Mouse (Mus musculus) embryonic facial prominence, embryonic 11.5 days (tissue): Measurements from ENCODE around the gene Ccnq. TPM values are rescaled to one million over a fixed set of nuclear protein-coding genes. Genes with fewer than 3 reads are reported as not detected.

Experiments used
- ATAC-seq: fragments of 200-750 bp; cut with Nextera tagmentation; replicated peaks from 2 replicates; pipeline ENCODE4 v1.8.0; 2017; ENCODE audit warnings: low read depth; ENCODE audit not compliant: insufficient number of reproducible peaks, low FRiP score, low TSS enrichment
- DNase-seq: peaks from one replicate; pipeline ENCODE4 v3.0.0-alpha.2; 2015; ENCODE audit warnings: low spot score
- H3K27ac ChIP-seq: fragments of 300-500 bp; sonication (generic); replicated peaks from 2 replicates; pipeline ENCODE4 v1.5.1; 2014; ENCODE audit warnings: mild to moderate bottlenecking, low read depth, low read length, control low read depth
- H3K27me3 ChIP-seq: fragments of 300-500 bp; sonication (generic); 2 replicates; pipeline ENCODE4 v1.6.1; 2014; ENCODE audit warnings: mild to moderate bottlenecking, low read length, moderate library complexity, mixed read lengths; ENCODE audit not compliant: control insufficient read depth, insufficient read depth
- H3K36me3 ChIP-seq: fragments of 300-500 bp; sonication (generic); replicated peaks from 2 replicates; pipeline ENCODE4 v1.6.1; 2014; ENCODE audit warnings: low read depth, mild to moderate bottlenecking, low read length, moderate library complexity, mixed read lengths; ENCODE audit not compliant: control insufficient read depth, insufficient read depth
- H3K4me1 ChIP-seq: fragments of 300-500 bp; sonication (generic); 2 replicates; pipeline ENCODE4 v1.6.1; 2014; ENCODE audit warnings: low read length, mixed read lengths; ENCODE audit not compliant: control insufficient read depth, insufficient read depth
- H3K4me2 ChIP-seq: fragments of 300-500 bp; sonication (generic); 2 replicates; pipeline ENCODE4 v1.6.1; 2014; ENCODE audit warnings: low read depth, mild to moderate bottlenecking, control low read depth, low read length, moderate library complexity
- H3K4me3 ChIP-seq: fragments of 300-500 bp; sonication (generic); 2 replicates; pipeline ENCODE4 v1.5.1; 2014; ENCODE audit warnings: low read depth, low read length, control low read depth
- H3K9ac ChIP-seq: fragments of 300-500 bp; sonication (generic); replicated peaks from 2 replicates; pipeline ENCODE4 v1.6.1; 2014; ENCODE audit warnings: mild to moderate bottlenecking, control low read depth, low read length
- H3K9me3 ChIP-seq: fragments of 300-500 bp; sonication (generic); replicated peaks from 2 replicates; pipeline ENCODE4 v1.6.1; 2016; ENCODE audit warnings: mild to moderate bottlenecking, low read length, inconsistent platforms, mixed read lengths; ENCODE audit not compliant: control insufficient read depth
- WGBS: fragments of 180-500 bp; shearing (Covaris S2); extraction: QIAGEN DNeasy Blood & Tissue Kit; methylation state at CpG from one replicate; pipeline ENCODE4 v1.1.7; 2014; 5-methylcytosine and 5-hydroxymethylcytosine counted together
- polyA plus RNA-seq: library from polyadenylated mRNA; unstranded; fragments of >200 nt; fragmentation: Nextera tagmentation; extraction: Ambion mirVana; gene quantifications from 2 replicates; pipeline ENCODE4 v1.2.1, GENCODE M21; 2014

Ccnq gene
- polyA plus RNA-seq, 1 experiment from 2014 or later = 44.4 TPM

GRCm38 (mm10) chr11:78771751-78772283 is 20.3 kb upstream of the Ccnq start:
- Histone ChIP-seq H3K4me1 (no peaks in the 10 kb centered on the region), H3K9me3 (no peaks in the 10 kb centered on the region), H3K36me3 (no peaks in the 10 kb centered on the region), H3K9ac (no peak overlapping the region), H3K4me2 (no peak overlapping the region), H3K27me3 (no peaks in the 10 kb centered on the region), H3K4me3 (no peak overlapping the region), H3K27ac (no peak overlapping the region)
- WGBS = 58% methylated on average over 11 of the region's 11 CpGs
- DNase-seq (no peak), ATAC-seq (no peak)

- Histone ChIP-seq H3K9ac (no peak overlapping the region), H3K4me2 (no peak overlapping the region), H3K4me1 (no peaks in the 10 kb centered on the region), H3K27me3 (no peaks in the 10 kb centered on the region), H3K36me3 (no peaks in the 10 kb centered on the region), H3K27ac (no peak overlapping the region), H3K9me3 (no peaks in the 10 kb centered on the region), H3K4me3 (no peak overlapping the region)
- ATAC-seq = no peak
- WGBS = 85% methylated on average over 6 of the region's 6 CpGs
- no peak for DNase-seq
Observed at GRCm38 (mm10) chr11:78770436-78770835, 18.9 kb upstream of the Ccnq start.

GRCm38 (mm10) chr11:78768778-78769177 is 17.2 kb upstream of the Ccnq start:
- 38% methylated on average over 3 of the region's 3 CpGs for WGBS
- Histone ChIP-seq H3K4me1 (no peaks in the 10 kb centered on the region), H3K4me2 (no peak overlapping the region), H3K4me3 (no peak overlapping the region), H3K9me3 (no peaks in the 10 kb centered on the region), H3K36me3 (no peaks in the 10 kb centered on the region), H3K9ac (no peak overlapping the region), H3K27me3 (no peaks in the 10 kb centered on the region), H3K27ac (no peak overlapping the region)
- no peak for ATAC-seq
- DNase-seq = no peak

GRCm38 (mm10) chr11:78766069-78766830 is 14.7 kb upstream of the Ccnq start:
- Histone ChIP-seq H3K36me3 (no peaks in the 10 kb centered on the region), H3K4me1 (no peaks in the 10 kb centered on the region), H3K9ac (no peak overlapping the region), H3K4me3 (no peak overlapping the region), H3K9me3 (no peaks in the 10 kb centered on the region), H3K4me2 (no peak overlapping the region), H3K27ac (no peak overlapping the region), H3K27me3 (no peaks in the 10 kb centered on the region)
- ATAC-seq (no peak), DNase-seq (no peak)
- WGBS = 81% methylated on average over 6 of the region's 6 CpGs

GRCm38 (mm10) chr11:78764820-78765219 is 13.3 kb upstream of the Ccnq start:
- ATAC-seq (no peak), DNase-seq (no peak)
- no peaks in the 10 kb centered on the region for H3K4me1 ChIP-seq
- no peaks in the 10 kb centered on the region for H3K27me3 ChIP-seq
- no peak overlapping the region for H3K4me3 ChIP-seq
- no peaks in the 10 kb centered on the region for H3K36me3 ChIP-seq
- H3K9ac ChIP-seq = no peak overlapping the region
- no peaks in the 10 kb centered on the region for H3K9me3 ChIP-seq
- H3K27ac ChIP-seq = no peak overlapping the region
- 81% methylated on average over 6 of the region's 6 CpGs for WGBS
- no peak overlapping the region for H3K4me2 ChIP-seq

GRCm38 (mm10) chr11:78764304-78764703 is 12.8 kb upstream of the Ccnq start:
- no peaks in the 10 kb centered on the region for H3K36me3 ChIP-seq
- WGBS = 71% methylated on average over 8 of the region's 8 CpGs
- H3K9me3 ChIP-seq = no peaks in the 10 kb centered on the region
- no peak overlapping the region for H3K27ac ChIP-seq
- H3K4me2 ChIP-seq = no peak overlapping the region
- no peaks in the 10 kb centered on the region for H3K27me3 ChIP-seq
- ATAC-seq (no peak), DNase-seq (no peak)
- H3K9ac ChIP-seq = no peak overlapping the region
- no peaks in the 10 kb centered on the region for H3K4me1 ChIP-seq
- no peak overlapping the region for H3K4me3 ChIP-seq

GRCm38 (mm10) chr11:78762201-78762600 is 10.7 kb upstream of the Ccnq start:
- WGBS = 31% methylated on average over 5 of the region's 5 CpGs
- H3K9ac ChIP-seq = no peak overlapping the region
- DNase-seq = no peak

GRCm38 (mm10) chr11:78761086-78761485 is 9.6 kb upstream of the Ccnq start:
- H3K36me3 ChIP-seq = no peaks in the 10 kb centered on the region
- WGBS = 52% methylated on average over 9 of the region's 9 CpGs
- no peaks in the 10 kb centered on the region for H3K27me3 ChIP-seq
- H3K27ac ChIP-seq = no peak overlapping the region
- no peak overlapping the region for H3K4me3 ChIP-seq
- H3K9ac ChIP-seq = no peak overlapping the region
- ATAC-seq (no peak), DNase-seq (no peak)
- H3K4me2 ChIP-seq = no peak overlapping the region
- H3K9me3 ChIP-seq = no peaks in the 10 kb centered on the region
- no peaks in the 10 kb centered on the region for H3K4me1 ChIP-seq

More at GRCm38 (mm10) chr11:78762201-78762600, 10.7 kb upstream of the Ccnq start:
- no peak for ATAC-seq
- Histone ChIP-seq H3K27me3 (no peaks in the 10 kb centered on the region), H3K27ac (no peak overlapping the region), H3K36me3 (no peaks in the 10 kb centered on the region), H3K4me1 (no peaks in the 10 kb centered on the region), H3K4me2 (no peak overlapping the region), H3K4me3 (no peak overlapping the region), H3K9me3 (no peaks in the 10 kb centered on the region)
